Comparison of ENCODE assay signal across 19 mouse cellular contexts in the genomic region with DNA sequence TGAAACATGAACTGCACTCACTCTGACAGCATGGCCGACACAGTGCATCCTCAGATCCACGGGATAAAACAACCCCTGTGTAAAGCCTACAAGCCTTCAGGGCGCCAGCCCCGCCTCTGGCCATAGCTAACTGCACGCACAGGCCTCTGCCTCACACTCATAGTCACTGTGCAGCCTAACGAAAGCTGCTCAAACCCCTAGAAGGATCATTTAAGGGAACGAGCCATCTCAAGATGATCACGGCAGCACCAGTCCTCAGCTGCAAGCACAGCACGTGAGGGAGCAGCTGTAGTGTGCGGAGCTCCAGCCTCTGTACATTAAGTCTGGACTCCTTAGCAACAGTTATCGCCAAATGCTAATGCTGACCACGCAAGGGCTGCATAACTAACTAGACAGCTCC. TPM values are rescaled to one million over a fixed set of nuclear protein-coding genes. Genes with fewer than 3 reads are reported as not detected.
DNase-seq lines count a peak whose midpoint lies in the region; ATAC-seq lines count a peak whose summit lies in the region.
"Had no signal": no experiment of that assay in that cellular context is flagged by ENCODE, and none has a peak within 500 bp of the region (broad histone marks: within the 10 kb centered on the region; RNA-seq: fewer than 3 reads in every experiment).

No protein-coding gene starts in this region.

- 0 out of 2 replicates have a peak overlapping the region, but pooled peaks have one; percentile 35 for H3K27ac ChIP-seq in hindbrain, embryonic 13.5 days
- H3K27ac ChIP-seq in hindbrain, embryonic 10.5 days: no peak overlapping the region
- no peak overlapping the region for H3K27ac ChIP-seq in hindbrain, embryonic 16.5 days (ENCODE audit: low read depth, low read length)
- H3K27ac ChIP-seq: heart, adult 2 months; intestine, embryonic 15.5 days; limb, embryonic 10.5 days had no signal

- WGBS in hindbrain, embryonic 13.5 days: 55% methylated on average over 12 of the region's 12 CpGs
- WGBS in hindbrain, embryonic 10.5 days: 82% methylated on average over 12 of the region's 12 CpGs
- WGBS in hindbrain, embryonic 16.5 days: 48% methylated on average over 12 of the region's 12 CpGs

- no peak overlapping the region for H3K4me3 ChIP-seq in hindbrain, embryonic 13.5 days
- H3K4me3 ChIP-seq in hindbrain, embryonic 10.5 days: no peak overlapping the region
- no peak overlapping the region for H3K4me3 ChIP-seq in hindbrain, embryonic 16.5 days (ENCODE audit: low read length)
- H3K4me3 ChIP-seq: heart, adult 2 months; intestine, embryonic 15.5 days; limb, embryonic 10.5 days had no signal

- no peaks in the 10 kb centered on the region for H3K9me3 ChIP-seq in hindbrain, embryonic 13.5 days
- H3K9me3 ChIP-seq in hindbrain, embryonic 10.5 days: no peaks in the 10 kb centered on the region
- H3K9me3 ChIP-seq in hindbrain, embryonic 16.5 days (ENCODE audit: control insufficient read depth, low read length): no peaks in the 10 kb centered on the region
- H3K9me3 ChIP-seq: intestine, embryonic 15.5 days; limb, embryonic 10.5 days had no signal

- H3K9ac ChIP-seq in hindbrain, embryonic 13.5 days: no peak overlapping the region
- no peak overlapping the region for H3K9ac ChIP-seq in hindbrain, embryonic 16.5 days (ENCODE audit: low read depth, low read length)
- H3K9ac ChIP-seq: intestine, embryonic 15.5 days; liver, postnatal 0 days had no signal

- H3K4me1 ChIP-seq in hindbrain, embryonic 13.5 days (replicated peaks): peaks cover 23% of the 10 kb centered on the region
- peaks cover 8% of the 10 kb centered on the region; the same call in 1 of the 2 replicates for H3K4me1 ChIP-seq in hindbrain, embryonic 10.5 days (replicated peaks)
- H3K4me1 ChIP-seq in hindbrain, embryonic 16.5 days (ENCODE audit: control insufficient read depth, insufficient read depth, low read depth, low read length): peaks cover 6% of the 10 kb centered on the region; the same call in 1 of the 2 replicates
- H3K4me1 ChIP-seq: intestine, embryonic 15.5 days had no signal

- no peak overlapping the region for H3K4me2 ChIP-seq in hindbrain, embryonic 13.5 days
- H3K4me2 ChIP-seq in hindbrain, embryonic 16.5 days (ENCODE audit: low read length): no peak overlapping the region
- H3K4me2 ChIP-seq: intestine, embryonic 15.5 days had no signal

- no peak for DNase-seq in hindbrain, embryonic 10.5 days (ENCODE audit: low spot score)
- DNase-seq in brain, adult 2 months (ENCODE audit: low read depth, low spot score): peak; percentile 32
- no peak for DNase-seq in ovary, adult 18-20 months (ENCODE audit: low spot score)
- no peak for DNase-seq in layer of hippocampus, postnatal 36 days
- DNase-seq: adrenal gland, postnatal 10 days; cerebellum, adult 11-12 months; cerebellum, postnatal 14 days; gastrocnemius, postnatal 25 days; heart, adult 2 months; heart, postnatal 36 days; kidney, adult 9 months; kidney, postnatal 36 days; liver, postnatal 0 days; thymus, postnatal 14 days had no signal

- peaks cover 72% of the 10 kb centered on the region for H3K36me3 ChIP-seq in hindbrain, embryonic 13.5 days
- H3K36me3 ChIP-seq in hindbrain, embryonic 10.5 days: peaks cover 93% of the 10 kb centered on the region
- H3K36me3 ChIP-seq in hindbrain, embryonic 16.5 days (ENCODE audit: control insufficient read depth, insufficient read depth, low read length): peaks cover 9% of the 10 kb centered on the region; the same call in 1 of the 2 replicates

- ATAC-seq in hindbrain, embryonic 13.5 days (ENCODE audit: low FRiP score): peak; percentile 15; the same call in 1 of the 2 replicates
- ATAC-seq in erythroblast, adult 5-6 weeks (replicated peaks; ENCODE audit: low FRiP score, poor library complexity, severe bottlenecking): peak; percentile 43; the same call in 1 of the 2 replicates
- ATAC-seq in hindbrain, embryonic 16.5 days: peak; percentile 43; the same call in 1 of the 2 replicates
- ATAC-seq: intestine, embryonic 15.5 days; liver, postnatal 0 days had no signal

- no peaks in the 10 kb centered on the region for H3K27me3 ChIP-seq in hindbrain, embryonic 13.5 days
- no peaks in the 10 kb centered on the region for H3K27me3 ChIP-seq in hindbrain, embryonic 10.5 days (ENCODE audit: insufficient read depth, poor library complexity, severe bottlenecking)
- no peaks in the 10 kb centered on the region for H3K27me3 ChIP-seq in hindbrain, embryonic 16.5 days (replicated peaks; ENCODE audit: control insufficient read depth, insufficient read depth, low read length)
- H3K27me3 ChIP-seq: intestine, embryonic 15.5 days had no signal

RNA-seq across cellular contexts. Expression of gene Dicer1, which starts 58.9 kb away (rescaled TPM):
- polyA plus RNA-seq in hindbrain, embryonic 13.5 days (2015; fragmentation: Nextera tagmentation; extraction: Ambion mirVana): 53.1 and 55.1 TPM in 2 replicates
- 39.1 and 40.5 TPM in 2 replicates for polyA plus RNA-seq in hindbrain, embryonic 10.5 days (2016; fragmentation: Nextera tagmentation; extraction: Ambion mirVana)
- 4.8 and 12.9 TPM in 2 replicates for total RNA-seq in erythroblast, adult 5-6 weeks (2015; ENCODE audit: low replicate concordance)
- 4.4 and 7.8 TPM in 2 replicates for total RNA-seq in erythroblast, adult 5-6 weeks (2017; ENCODE audit: low replicate concordance)
- polyA plus RNA-seq in hindbrain, embryonic 16.5 days (2015; fragmentation: Nextera tagmentation; extraction: Ambion mirVana): 23.0 and 30.1 TPM in 2 replicates
- 10 to 100 TPM; 38.4 to 41.9 TPM for total RNA-seq in layer of hippocampus, postnatal 36 days (2021)
